Mouse (Mus musculus): ENCODE results near the gene Neu1.
A peak's percentile ranks its signal among the peaks of the same experiment; 100 is the strongest.

The Neu1 gene

DNA sequence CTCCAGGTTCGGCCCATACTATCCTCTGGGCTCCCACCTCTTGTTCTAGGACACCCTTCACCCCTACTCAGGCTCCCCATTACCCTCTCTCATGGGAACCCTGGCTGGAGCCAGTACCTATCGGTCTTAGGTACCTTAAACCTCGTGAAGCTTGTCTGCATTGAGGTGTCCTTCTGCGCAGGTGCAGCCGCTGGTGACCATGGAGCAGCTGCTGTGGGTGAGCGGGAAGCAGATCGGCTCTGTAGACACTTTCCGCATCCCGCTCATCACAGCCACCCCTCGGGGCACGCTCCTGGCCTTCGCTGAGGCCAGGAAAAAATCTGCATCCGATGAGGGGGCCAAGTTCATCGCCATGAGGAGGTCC is 664 bp downstream of the Neu1 start:
- TF ChIP-seq POU5F1 (IDR thresholded peaks at IDR 0.05; ENCODE audit: borderline replicate concordance, low read length) (no peak), NANOG (IDR thresholded peaks at IDR 0.05; ENCODE audit: borderline replicate concordance, low read length) (no peak), CTCF (conservative IDR thresholded peaks at IDR 0.05; ENCODE audit: low read length) (no peak)
- Histone ChIP-seq H3K4me3 (replicated peaks; ENCODE audit: low read length) (peak overlapping the region; percentile 91), H3K9me3 (ENCODE audit: low read length) (no peaks in the 10 kb centered on the region), H3K4me1 (replicated peaks; ENCODE audit: low read depth, low read length) (peaks cover 63% of the 10 kb centered on the region), H3K36me3 (ENCODE audit: insufficient read depth, low read length) (peaks cover 32% of the 10 kb centered on the region), H3K27me3 (ENCODE audit: insufficient read depth, low read length) (peaks cover 35% of the 10 kb centered on the region)

DNA sequence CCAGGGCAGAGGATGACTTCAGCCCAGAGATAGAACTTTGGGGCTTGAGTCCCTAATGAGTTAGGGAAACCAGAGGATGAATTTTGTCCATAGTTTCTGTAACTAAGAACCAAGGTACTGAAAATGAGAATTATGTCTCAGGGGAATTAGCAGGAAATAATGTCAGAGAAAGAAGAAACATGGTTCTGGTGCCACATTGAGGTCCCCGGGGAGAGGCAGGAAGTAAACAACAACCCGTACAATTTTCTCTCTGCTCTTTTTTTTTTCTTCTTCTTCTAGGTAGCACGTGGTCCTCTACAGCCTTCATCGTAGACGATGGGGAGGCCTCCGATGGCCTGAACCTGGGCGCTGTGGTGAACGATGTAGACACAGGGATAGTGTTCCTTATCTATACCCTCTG is 1.2 kb downstream of the Neu1 start:
- H3K4me3 ChIP-seq (replicated peaks; ENCODE audit: low read length): peak overlapping the region; percentile 91
- peaks cover 35% of the 10 kb centered on the region for H3K27me3 ChIP-seq (ENCODE audit: insufficient read depth, low read length)
- H3K9me3 ChIP-seq (ENCODE audit: low read length): no peaks in the 10 kb centered on the region
- peaks cover 61% of the 10 kb centered on the region for H3K4me1 ChIP-seq (replicated peaks; ENCODE audit: low read depth, low read length)
- TF ChIP-seq NANOG (IDR thresholded peaks at IDR 0.05; ENCODE audit: borderline replicate concordance, low read length) (no peak), CTCF (conservative IDR thresholded peaks at IDR 0.05; ENCODE audit: low read length) (no peak), POU5F1 (IDR thresholded peaks at IDR 0.05; ENCODE audit: borderline replicate concordance, low read length) (no peak)
- H3K36me3 ChIP-seq (ENCODE audit: insufficient read depth, low read length): peaks cover 32% of the 10 kb centered on the region

DNA sequence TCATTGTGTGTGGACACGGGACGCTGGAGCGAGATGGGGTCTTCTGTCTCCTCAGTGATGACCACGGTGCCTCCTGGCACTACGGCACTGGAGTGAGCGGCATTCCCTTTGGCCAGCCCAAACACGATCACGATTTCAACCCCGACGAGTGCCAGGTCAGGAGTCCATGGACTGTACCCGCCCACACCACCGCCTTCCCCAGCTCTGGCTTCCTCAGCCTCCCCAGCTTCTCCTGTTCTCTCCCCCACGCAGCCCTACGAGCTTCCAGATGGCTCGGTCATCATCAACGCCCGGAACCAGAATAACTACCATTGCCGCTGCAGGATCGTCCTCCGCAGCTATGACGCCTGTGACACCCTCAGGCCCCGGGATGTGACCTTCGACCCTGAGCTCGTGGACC is 3.0 kb downstream of the Neu1 start:
- H3K4me3 ChIP-seq (replicated peaks; ENCODE audit: low read length): peak overlapping the region; percentile 55
- TF ChIP-seq CTCF (conservative IDR thresholded peaks at IDR 0.05; ENCODE audit: low read length) (no peak), POU5F1 (IDR thresholded peaks at IDR 0.05; ENCODE audit: borderline replicate concordance, low read length) (no peak), NANOG (IDR thresholded peaks at IDR 0.05; ENCODE audit: borderline replicate concordance, low read length) (no peak)
- peaks cover 44% of the 10 kb centered on the region for H3K4me1 ChIP-seq (replicated peaks; ENCODE audit: low read depth, low read length)
- peaks cover 35% of the 10 kb centered on the region for H3K27me3 ChIP-seq (ENCODE audit: insufficient read depth, low read length)
- H3K9me3 ChIP-seq (ENCODE audit: low read length): no peaks in the 10 kb centered on the region
- peaks cover 32% of the 10 kb centered on the region for H3K36me3 ChIP-seq (ENCODE audit: insufficient read depth, low read length)

DNA sequence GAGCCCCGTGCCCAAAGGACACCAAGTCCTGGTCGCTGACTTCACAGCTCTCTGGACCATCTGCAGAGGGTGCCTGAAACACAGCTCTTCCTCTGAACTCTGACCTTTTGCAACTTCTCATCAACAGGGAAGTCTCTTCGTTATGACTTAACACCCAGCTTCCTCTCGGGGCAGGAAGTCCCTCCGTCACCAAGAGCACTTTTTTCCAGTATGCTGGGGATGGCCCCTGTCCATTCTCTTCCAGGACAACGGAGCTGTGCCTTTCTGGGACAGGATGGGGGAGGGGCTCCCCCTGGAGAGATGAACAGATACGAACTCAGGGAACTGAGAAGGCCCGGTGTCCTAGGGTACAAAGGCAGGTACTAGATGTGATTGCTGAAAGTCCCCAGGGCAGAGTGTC is 3.8 kb downstream of the Neu1 start:
- no peaks in the 10 kb centered on the region for H3K9me3 ChIP-seq (ENCODE audit: low read length)
- H3K36me3 ChIP-seq (ENCODE audit: insufficient read depth, low read length): peaks cover 32% of the 10 kb centered on the region
- H3K27me3 ChIP-seq (ENCODE audit: insufficient read depth, low read length): peaks cover 35% of the 10 kb centered on the region
- H3K4me3 ChIP-seq (replicated peaks; ENCODE audit: low read length): 0 out of 2 replicates have a peak overlapping the region, but pooled peaks have one; percentile 55
- TF ChIP-seq POU5F1 (IDR thresholded peaks at IDR 0.05; ENCODE audit: borderline replicate concordance, low read length) (no peak), CTCF (conservative IDR thresholded peaks at IDR 0.05; ENCODE audit: low read length) (no peak), NANOG (IDR thresholded peaks at IDR 0.05; ENCODE audit: borderline replicate concordance, low read length) (no peak)
- peaks cover 40% of the 10 kb centered on the region for H3K4me1 ChIP-seq (replicated peaks; ENCODE audit: low read depth, low read length)

DNA sequence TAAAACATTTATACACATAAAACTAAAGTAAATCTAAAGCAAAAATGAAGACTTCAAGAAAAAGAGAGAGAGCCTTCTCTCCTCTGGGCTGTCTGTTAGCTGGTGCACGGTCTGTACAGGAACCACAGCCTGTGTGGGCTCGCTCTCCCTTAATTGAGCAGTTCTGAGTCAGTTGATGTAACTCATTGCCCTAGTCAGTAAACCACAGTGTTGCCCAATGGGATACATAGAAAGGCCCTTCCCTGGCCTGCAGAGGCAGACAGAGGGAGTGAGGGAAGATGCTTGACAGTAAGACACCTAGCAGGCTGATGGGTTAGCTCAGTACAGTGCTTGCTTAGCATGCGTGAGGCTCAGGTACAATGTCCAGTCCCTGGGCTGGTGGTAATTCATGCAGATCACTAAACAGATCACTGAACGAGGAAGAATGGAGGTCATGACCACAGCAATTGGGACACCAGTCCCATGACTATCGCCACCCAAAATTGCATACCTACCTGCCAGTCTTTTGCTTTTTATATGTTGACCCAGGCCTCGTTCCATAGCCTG is 7.0 kb downstream of the Neu1 start:
- TF ChIP-seq CTCF (conservative IDR thresholded peaks at IDR 0.05; ENCODE audit: low read length): no peak
- TF ChIP-seq NANOG (IDR thresholded peaks at IDR 0.05; ENCODE audit: borderline replicate concordance, low read length): no peak
- no peak for TF ChIP-seq POU5F1 (IDR thresholded peaks at IDR 0.05; ENCODE audit: borderline replicate concordance, low read length)
- peaks cover 39% of the 10 kb centered on the region for H3K4me1 ChIP-seq (replicated peaks; ENCODE audit: low read depth, low read length)
- H3K9me3 ChIP-seq (ENCODE audit: low read length): no peaks in the 10 kb centered on the region
- H3K4me3 ChIP-seq (replicated peaks; ENCODE audit: low read length): no peak overlapping the region
- H3K27me3 ChIP-seq (ENCODE audit: insufficient read depth, low read length): peaks cover 19% of the 10 kb centered on the region
- H3K36me3 ChIP-seq (ENCODE audit: insufficient read depth, low read length): peaks cover 25% of the 10 kb centered on the region

DNA sequence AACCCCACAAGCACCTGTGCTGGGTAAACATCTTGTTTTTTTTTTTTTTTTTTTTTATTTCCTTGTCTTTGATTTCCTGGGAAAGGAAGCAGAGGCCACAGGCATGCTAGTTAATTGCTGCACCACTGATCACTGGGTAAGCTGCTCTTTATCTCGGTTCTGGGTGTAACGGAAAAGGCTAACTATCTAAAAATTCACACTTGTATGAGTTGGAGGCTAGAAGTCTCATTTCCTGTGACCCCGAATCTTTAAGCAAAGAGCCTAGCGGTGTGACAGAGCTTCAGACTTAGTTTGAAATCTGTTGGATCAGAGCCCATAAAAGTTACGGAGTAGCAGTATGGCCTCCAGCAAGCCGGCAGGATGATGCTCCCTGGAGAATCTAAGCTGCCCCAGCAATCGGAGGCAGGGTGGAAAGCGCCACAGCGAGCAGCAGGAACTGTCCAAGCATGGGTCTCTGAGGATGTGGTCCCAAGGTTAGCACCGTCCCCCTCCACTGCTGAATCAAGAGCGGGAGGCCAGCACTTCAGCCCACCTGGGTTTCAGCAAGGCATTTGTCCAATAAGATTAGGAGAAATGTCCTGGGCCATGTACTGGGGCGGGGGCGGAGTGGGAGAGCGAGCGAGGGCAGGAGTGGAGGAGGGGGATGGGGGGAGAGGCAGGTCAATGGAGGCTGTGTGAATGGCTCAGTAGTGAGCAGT is 10.4 kb downstream of the Neu1 start:
- no peaks in the 10 kb centered on the region for H3K27me3 ChIP-seq (ENCODE audit: insufficient read depth, low read length)
- no peak for TF ChIP-seq POU5F1 (IDR thresholded peaks at IDR 0.05; ENCODE audit: borderline replicate concordance, low read length)
- no peak for TF ChIP-seq NANOG (IDR thresholded peaks at IDR 0.05; ENCODE audit: borderline replicate concordance, low read length)
- TF ChIP-seq CTCF (conservative IDR thresholded peaks at IDR 0.05; ENCODE audit: low read length): no peak
- H3K4me3 ChIP-seq (replicated peaks; ENCODE audit: low read length): peak overlapping the region; percentile 64
- no peaks in the 10 kb centered on the region for H3K9me3 ChIP-seq (ENCODE audit: low read length)
- no peaks in the 10 kb centered on the region for H3K36me3 ChIP-seq (ENCODE audit: insufficient read depth, low read length)
- peaks cover 19% of the 10 kb centered on the region for H3K4me1 ChIP-seq (replicated peaks; ENCODE audit: low read depth, low read length)

DNA sequence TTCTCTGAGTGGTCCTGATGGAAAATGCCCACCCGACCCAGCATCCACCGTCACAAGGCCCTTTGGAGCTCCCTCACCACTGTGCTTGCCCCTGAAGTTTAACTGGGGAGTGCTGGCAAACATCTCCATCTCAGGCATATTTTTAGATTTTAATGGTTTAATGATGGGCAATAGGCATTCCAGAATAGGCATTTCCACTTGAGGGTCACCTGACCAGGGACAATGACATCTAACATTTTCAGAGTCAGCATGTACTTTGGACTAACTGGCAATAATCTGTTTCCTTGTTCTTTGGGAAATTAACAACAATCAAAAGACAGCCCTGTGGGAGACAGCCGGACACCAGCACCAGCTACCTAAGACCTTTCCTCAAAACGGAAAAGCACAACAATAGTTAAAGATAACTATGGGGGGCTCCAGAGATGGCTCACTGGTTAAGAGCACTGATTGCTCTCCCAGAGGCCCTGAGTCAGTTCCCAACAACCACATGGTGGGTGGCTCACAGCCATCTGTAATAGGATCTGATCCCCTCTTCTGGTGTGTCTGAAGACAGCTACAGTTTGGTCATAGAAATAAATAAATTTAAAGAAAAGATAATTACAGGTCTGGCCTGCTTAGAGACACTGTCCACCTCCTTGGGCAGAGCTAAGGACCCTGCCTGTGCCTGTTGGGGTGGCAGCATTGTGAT is 12.2 kb downstream of the Neu1 start:
- no peaks in the 10 kb centered on the region for H3K36me3 ChIP-seq (ENCODE audit: insufficient read depth, low read length)
- H3K4me3 ChIP-seq (replicated peaks; ENCODE audit: low read length): no peak overlapping the region
- no peaks in the 10 kb centered on the region for H3K9me3 ChIP-seq (ENCODE audit: low read length)
- no peaks in the 10 kb centered on the region for H3K27me3 ChIP-seq (ENCODE audit: insufficient read depth, low read length)
- TF ChIP-seq CTCF (conservative IDR thresholded peaks at IDR 0.05; ENCODE audit: low read length): no peak
- no peak for TF ChIP-seq NANOG (IDR thresholded peaks at IDR 0.05; ENCODE audit: borderline replicate concordance, low read length)
- no peak for TF ChIP-seq POU5F1 (IDR thresholded peaks at IDR 0.05; ENCODE audit: borderline replicate concordance, low read length)
- peaks cover 19% of the 10 kb centered on the region for H3K4me1 ChIP-seq (replicated peaks; ENCODE audit: low read depth, low read length)

DNA sequence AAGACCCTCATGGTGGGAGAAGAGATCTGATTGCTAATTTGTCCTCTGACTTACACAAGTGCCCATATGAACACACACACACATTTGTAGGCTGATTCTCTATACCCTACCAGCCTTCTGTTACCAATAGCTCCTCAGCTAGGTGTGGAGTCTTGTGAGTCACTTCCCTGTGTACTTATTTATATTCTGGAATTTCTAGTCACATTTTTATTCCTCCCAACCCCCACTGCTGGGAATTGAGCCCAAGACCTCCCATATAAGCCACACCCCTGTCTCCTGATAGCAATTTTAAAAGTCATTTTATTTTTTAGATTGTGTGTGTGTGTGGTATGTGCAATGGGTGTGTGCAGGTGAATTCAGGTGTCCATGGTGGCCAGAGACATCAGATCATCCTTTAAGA is 13.3 kb downstream of the Neu1 start:
- Histone ChIP-seq H3K36me3 (ENCODE audit: insufficient read depth, low read length) (peaks cover 1% of the 10 kb centered on the region; the same call in 1 of the 2 replicates), H3K4me1 (replicated peaks; ENCODE audit: low read depth, low read length) (peaks cover 19% of the 10 kb centered on the region), H3K4me3 (replicated peaks; ENCODE audit: low read length) (no peak overlapping the region), H3K9me3 (ENCODE audit: low read length) (no peaks in the 10 kb centered on the region), H3K27me3 (ENCODE audit: insufficient read depth, low read length) (no peaks in the 10 kb centered on the region)
- TF ChIP-seq NANOG (IDR thresholded peaks at IDR 0.05; ENCODE audit: borderline replicate concordance, low read length): no peak
- no peak for TF ChIP-seq CTCF (conservative IDR thresholded peaks at IDR 0.05; ENCODE audit: low read length)
- TF ChIP-seq POU5F1 (IDR thresholded peaks at IDR 0.05; ENCODE audit: borderline replicate concordance, low read length): no peak
